8 mouse cellular contexts compared by ENCODE assay signal in genomic region chr11:120304886-120305534, GRCm38 (mm10). TPM values are rescaled to one million over a fixed set of nuclear protein-coding genes. Genes with fewer than 3 reads are reported as not detected.
DNase-seq lines count a peak whose midpoint lies in the region; ATAC-seq and TF ChIP-seq lines count a peak whose summit lies in the region.

No protein-coding gene starts in this region.

- DNase-seq in CD4-positive, CD25-positive, alpha-beta regulatory T cell, adult 2 months (ENCODE audit: low read depth, low spot score): peak; percentile 96
- DNase-seq in brain, embryonic 14.5 days (ENCODE audit: low read depth): peak; percentile 99
- peak; percentile 99 for DNase-seq in liver, embryonic 11.5 days (ENCODE audit: low spot score)
- DNase-seq in spleen, postnatal 4 days (ENCODE audit: low spot score in 2 of 2): peak; percentile 85 to 94

- no peaks in the 10 kb centered on the region for H3K79me2 ChIP-seq in myocyte (ENCODE audit: control insufficient read depth, insufficient read depth)

- no peaks in the 10 kb centered on the region for H3K9me3 ChIP-seq in heart, embryonic 11.5 days (replicated peaks; ENCODE audit: control insufficient read depth, low read length)
- no peaks in the 10 kb centered on the region for H3K9me3 ChIP-seq in kidney, embryonic 15.5 days (replicated peaks)
- H3K9me3 ChIP-seq in liver, embryonic 11.5 days (ENCODE audit: control insufficient read depth, low read length): no peaks in the 10 kb centered on the region

- H3K4me3 ChIP-seq in heart, embryonic 11.5 days (ENCODE audit: low read depth, low read length): peak overlapping the region; percentile 59
- peak overlapping the region; percentile 53 for H3K4me3 ChIP-seq in kidney, embryonic 15.5 days (replicated peaks)
- H3K4me3 ChIP-seq in liver, embryonic 11.5 days (ENCODE audit: low read depth, low read length): peak overlapping the region; percentile 50
- peak overlapping the region; percentile 19 for H3K4me3 ChIP-seq in myocyte

- H3K4me1 ChIP-seq in heart, embryonic 11.5 days (ENCODE audit: control insufficient read depth, insufficient read depth, low read length): peaks cover 36% of the 10 kb centered on the region
- peaks cover 60% of the 10 kb centered on the region for H3K4me1 ChIP-seq in kidney, embryonic 15.5 days
- peaks cover 40% of the 10 kb centered on the region for H3K4me1 ChIP-seq in liver, embryonic 11.5 days (replicated peaks; ENCODE audit: control insufficient read depth, insufficient read depth, low read length)

- H3K4me2 ChIP-seq in heart, embryonic 11.5 days: peak overlapping the region; percentile 90
- H3K4me2 ChIP-seq in kidney, embryonic 15.5 days: peak overlapping the region; percentile 90
- H3K4me2 ChIP-seq in liver, embryonic 11.5 days: peak overlapping the region; percentile 91
- peak overlapping the region; percentile 97 for H3K4me2 ChIP-seq in myocyte (ENCODE audit: low read depth)

- H3K36me3 ChIP-seq in heart, embryonic 11.5 days (ENCODE audit: control insufficient read depth, insufficient read depth, low read length): no peaks in the 10 kb centered on the region
- H3K36me3 ChIP-seq in kidney, embryonic 15.5 days: no peaks in the 10 kb centered on the region
- H3K36me3 ChIP-seq in liver, embryonic 11.5 days (ENCODE audit: control insufficient read depth, insufficient read depth, low read length): no peaks in the 10 kb centered on the region
- no peaks in the 10 kb centered on the region for H3K36me3 ChIP-seq in myocyte (ENCODE audit: control insufficient read depth, insufficient read depth)

- H3K27me3 ChIP-seq in heart, embryonic 11.5 days (ENCODE audit: control insufficient read depth, insufficient read depth, low read length): no peaks in the 10 kb centered on the region
- 0 out of 2 replicates have a peak, but pooled peaks cover 6% of the 10 kb centered on the region for H3K27me3 ChIP-seq in kidney, embryonic 15.5 days
- no peaks in the 10 kb centered on the region for H3K27me3 ChIP-seq in liver, embryonic 11.5 days (replicated peaks; ENCODE audit: control insufficient read depth, insufficient read depth, low read length)
- H3K27me3 ChIP-seq in myocyte (ENCODE audit: control insufficient read depth, insufficient read depth, insufficient read length): no peaks in the 10 kb centered on the region

- peak; percentile 44 for TF ChIP-seq POLR2A in brain, embryonic 14.5 days (IDR thresholded peaks at IDR 0.05; ENCODE audit: borderline replicate concordance, extremely low read depth, insufficient read depth, insufficient read length, poor library complexity, severe bottlenecking)
- TF ChIP-seq POLR2A in myocyte (IDR thresholded peaks at IDR 0.05; ENCODE audit: insufficient read length, low read depth): peak; percentile 76

- H3K9ac ChIP-seq in heart, embryonic 11.5 days (ENCODE audit: low read depth, low read length): peak overlapping the region; percentile 84
- H3K9ac ChIP-seq in kidney, embryonic 15.5 days: peak overlapping the region; percentile 51
- H3K9ac ChIP-seq in liver, embryonic 11.5 days (ENCODE audit: low read depth, low read length): peak overlapping the region; percentile 80

- WGBS in heart, embryonic 11.5 days (ENCODE audit: insufficient replicate concordance): under 1% methylated on average over 52 of the region's 53 CpGs
- under 1% methylated on average over 53 of the region's 53 CpGs for WGBS in kidney, embryonic 15.5 days
- under 1% methylated on average over 53 of the region's 53 CpGs for WGBS in liver, embryonic 11.5 days

- ATAC-seq in erythroblast, adult 5-6 weeks (replicated peaks; ENCODE audit: low FRiP score, poor library complexity, severe bottlenecking): peak; percentile 74
- ATAC-seq in heart, embryonic 11.5 days (replicated peaks; ENCODE audit: insufficient number of reproducible peaks, low FRiP score, low TSS enrichment): peak; percentile 92
- ATAC-seq in kidney, embryonic 15.5 days (replicated peaks; ENCODE audit: low FRiP score): peak; percentile 92
- peak; percentile 88 for ATAC-seq in liver, embryonic 11.5 days (replicated peaks; ENCODE audit: low FRiP score)

- peak overlapping the region; percentile 88 for H3K27ac ChIP-seq in heart, embryonic 11.5 days (ENCODE audit: low read depth, low read length)
- peak overlapping the region; percentile 91 for H3K27ac ChIP-seq in kidney, embryonic 15.5 days
- H3K27ac ChIP-seq in liver, embryonic 11.5 days (ENCODE audit: low read depth, low read length): peak overlapping the region; percentile 86

- peak; percentile 48 for TF ChIP-seq CTCF in brain, embryonic 14.5 days (IDR thresholded peaks at IDR 0.05; ENCODE audit: borderline replicate concordance, extremely low read depth, insufficient read depth, insufficient read length)

- peak overlapping the region; percentile 18 for H3ac ChIP-seq in myocyte (ENCODE audit: control insufficient read depth, insufficient read length)

TF ChIP-seq in myocyte, 11 proteins besides CTCF, POLR2A, EP300 and RAD21:
- TF ChIP-seq CEBPB (IDR thresholded peaks at IDR 0.05; ENCODE audit: insufficient read depth, poor library complexity, severe bottlenecking) (no peak), REST (IDR thresholded peaks at IDR 0.05; ENCODE audit: insufficient read depth, insufficient read length) (no peak), TCF3 (IDR thresholded peaks at IDR 0.05; ENCODE audit: insufficient read length, low read depth) (peak; percentile 29), MYOD1 (IDR thresholded peaks at IDR 0.05; ENCODE audit: control insufficient read depth in 1 of 3, insufficient read length in 2 of 3, low read depth in 2 of 3) (peak in 1 of 3 experiments; percentile 46), SRF (IDR thresholded peaks at IDR 0.05; ENCODE audit: control insufficient read depth, insufficient read length, low read depth) (no peak), MYOG (IDR thresholded peaks at IDR 0.05; ENCODE audit: control insufficient read depth in 1 of 3, insufficient read depth in 1 of 3, insufficient read length in 2 of 3, low read depth in 2 of 3) (peak in 2 of 3 experiments; percentile 41 to 55), TCF12 (IDR thresholded peaks at IDR 0.05; ENCODE audit: insufficient read depth, poor library complexity, severe bottlenecking) (no peak), MAX (IDR thresholded peaks at IDR 0.05; ENCODE audit: low read depth) (no peak), POLR2AphosphoS2 (IDR thresholded peaks at IDR 0.05; ENCODE audit: insufficient read length, low read depth) (no peak), USF1 (IDR thresholded peaks at IDR 0.05; ENCODE audit: low read depth) (peak; percentile 26)

RNA-seq across cellular contexts. Expression of gene Actg1, which starts 43.3 kb away (rescaled TPM):
- 1,716 and 3,108 TPM in 2 replicates for polyA plus RNA-seq in brain, embryonic 14.5 days (2012; rRNA removed)
- 637 and 655 TPM in 2 replicates for total RNA-seq in erythroblast, adult 5-6 weeks (2015; ENCODE audit: low replicate concordance)
- 301 and 341 TPM in 2 replicates for total RNA-seq in erythroblast, adult 5-6 weeks (2017; ENCODE audit: low replicate concordance)
- polyA plus RNA-seq in heart, embryonic 11.5 days (2014; fragmentation: Nextera tagmentation; extraction: Ambion mirVana): 1,448 and 1,508 TPM in 2 replicates
- polyA plus RNA-seq in kidney, embryonic 15.5 days (2015; fragmentation: Nextera tagmentation; extraction: Ambion mirVana): 2,367 and 2,520 TPM in 2 replicates
- polyA plus RNA-seq in liver, embryonic 11.5 days (2014; fragmentation: Nextera tagmentation; extraction: Ambion mirVana): 1,592 and 1,704 TPM in 2 replicates
- polyA plus RNA-seq in myocyte (2012; fragmentation: generic; extraction: Trizol): 2,358 TPM

RNA-seq across cellular contexts. Expression of gene Fscn2, which starts 56.3 kb away (rescaled TPM):
- 0.95 and 0.96 TPM in 2 replicates for polyA plus RNA-seq in brain, embryonic 14.5 days (2012; rRNA removed)
- not detected in 2 replicates for total RNA-seq in erythroblast, adult 5-6 weeks (2015; ENCODE audit: low replicate concordance)
- total RNA-seq in erythroblast, adult 5-6 weeks (2017; ENCODE audit: low replicate concordance): not detected in 2 replicates
- polyA plus RNA-seq in heart, embryonic 11.5 days (2014; fragmentation: Nextera tagmentation; extraction: Ambion mirVana): 0.57 TPM in 1 of 2 replicates, not detected in the other
- 1.1 and 1.2 TPM in 2 replicates for polyA plus RNA-seq in kidney, embryonic 15.5 days (2015; fragmentation: Nextera tagmentation; extraction: Ambion mirVana)
- polyA plus RNA-seq in liver, embryonic 11.5 days (2014; fragmentation: Nextera tagmentation; extraction: Ambion mirVana): 0.29 TPM in 1 of 2 replicates, not detected in the other
- polyA plus RNA-seq in myocyte (2012; fragmentation: generic; extraction: Trizol): 1.1 TPM

Comparison
In these comparisons a context has a peak if more than half of its experiments do, and no peak if none do; other contexts are left out.
1. Peak in every context shown above with its lines: DNase-seq, ATAC-seq, H3K4me3 ChIP-seq and H3K27ac ChIP-seq.